Mouse (Mus musculus) liver, embryonic 15.5 days (tissue): ENCODE data around the gene Cdc14a. TPM values are rescaled to one million over a fixed set of nuclear protein-coding genes. Genes with fewer than 3 reads are reported as not detected.
A peak's percentile ranks its signal among the peaks of the same experiment; 100 is the strongest.

ENCODE experiments used
- ATAC-seq: fragments of 200-750 bp; cut with Nextera tagmentation; 2 replicates; pipeline ENCODE4 v1.8.0; 2017; ENCODE audit warnings: moderate number of reproducible peaks, mild to moderate bottlenecking, moderate library complexity; ENCODE audit not compliant: insufficient read depth
- H3K27ac ChIP-seq: fragments of 300-500 bp; sonication (generic); replicated peaks from 2 replicates; pipeline ENCODE4 v1.5.1; 2015; ENCODE audit warnings: mild to moderate bottlenecking, inconsistent platforms
- H3K27me3 ChIP-seq: fragments of 300-500 bp; sonication (generic); 2 replicates; pipeline ENCODE4 v1.6.1; 2015; ENCODE audit warnings: mild to moderate bottlenecking, inconsistent platforms
- H3K36me3 ChIP-seq: fragments of 300-500 bp; sonication (generic); replicated peaks from 2 replicates; pipeline ENCODE4 v1.6.1; 2015; ENCODE audit warnings: moderate library complexity, mild to moderate bottlenecking, inconsistent platforms
- H3K4me1 ChIP-seq: fragments of 300-500 bp; sonication (generic); replicated peaks from 2 replicates; pipeline ENCODE4 v1.6.1; 2015; ENCODE audit warnings: inconsistent platforms
- H3K4me2 ChIP-seq: fragments of 300-500 bp; sonication (generic); 2 replicates; pipeline ENCODE4 v1.6.1; 2015; ENCODE audit warnings: moderate library complexity, mild to moderate bottlenecking, inconsistent platforms
- H3K4me3 ChIP-seq: fragments of 300-500 bp; sonication (generic); replicated peaks from 2 replicates; pipeline ENCODE4 v1.5.1; 2015; ENCODE audit warnings: mild to moderate bottlenecking, inconsistent platforms
- H3K9ac ChIP-seq: fragments of 300-500 bp; sonication (generic); 2 replicates; pipeline ENCODE4 v1.6.1; 2015; ENCODE audit warnings: moderate library complexity, mild to moderate bottlenecking, inconsistent platforms
- H3K9me3 ChIP-seq: fragments of 300-500 bp; sonication (generic); replicated peaks from 2 replicates; pipeline ENCODE4 v1.6.1; 2016; ENCODE audit warnings: inconsistent platforms
- WGBS: fragments of 180-500 bp; shearing (Covaris S2); methylation state at CpG from one replicate; pipeline ENCODE4 v1.1.7; 2015; ENCODE audit warnings: mixed read lengths; ENCODE audit not compliant: insufficient replicate concordance; 5-methylcytosine and 5-hydroxymethylcytosine counted together
- polyA plus RNA-seq: library from polyadenylated mRNA; unstranded; fragments of >200 nt; fragmentation: Nextera tagmentation; extraction: Ambion mirVana; gene quantifications from 2 replicates; pipeline ENCODE4 v1.2.1, GENCODE M21; 2015

Gene Cdc14a
- polyA plus RNA-seq, 1 experiment from 2014 or later, result 2.1 TPM

DNA sequence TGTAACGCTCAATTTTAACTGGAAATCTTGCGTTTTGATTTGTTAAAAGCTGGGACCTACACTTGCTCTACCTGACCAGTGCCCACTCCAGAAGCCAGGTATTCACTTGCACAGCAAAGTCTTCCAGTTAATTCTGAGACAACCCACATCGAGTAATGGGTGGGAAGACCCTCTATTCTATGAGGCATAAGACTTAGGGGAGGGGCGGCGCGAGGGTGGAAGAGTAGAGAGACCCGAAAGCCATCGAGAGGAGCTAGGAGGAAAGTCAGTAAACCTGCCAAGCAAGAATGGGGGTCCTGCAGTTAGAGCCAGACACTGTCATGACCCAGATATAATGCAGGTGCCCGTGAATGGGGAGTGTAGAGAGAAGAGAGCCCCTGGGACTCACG lies 96.2 kb downstream of the Cdc14a start:
- Histone ChIP-seq H3K9me3 (no peaks in the 10 kb centered on the region), H3K4me1 (peaks cover 5% of the 10 kb centered on the region), H3K4me3 (no peak overlapping the region), H3K36me3 (0 out of 2 replicates have a peak, but pooled peaks cover 5% of the 10 kb centered on the region), H3K4me2 (no peak overlapping the region), H3K27me3 (no peaks in the 10 kb centered on the region), H3K27ac (no peak overlapping the region), H3K9ac (no peak overlapping the region)
- no peak for ATAC-seq
- 49% methylated on average over 10 of the region's 10 CpGs for WGBS

DNA sequence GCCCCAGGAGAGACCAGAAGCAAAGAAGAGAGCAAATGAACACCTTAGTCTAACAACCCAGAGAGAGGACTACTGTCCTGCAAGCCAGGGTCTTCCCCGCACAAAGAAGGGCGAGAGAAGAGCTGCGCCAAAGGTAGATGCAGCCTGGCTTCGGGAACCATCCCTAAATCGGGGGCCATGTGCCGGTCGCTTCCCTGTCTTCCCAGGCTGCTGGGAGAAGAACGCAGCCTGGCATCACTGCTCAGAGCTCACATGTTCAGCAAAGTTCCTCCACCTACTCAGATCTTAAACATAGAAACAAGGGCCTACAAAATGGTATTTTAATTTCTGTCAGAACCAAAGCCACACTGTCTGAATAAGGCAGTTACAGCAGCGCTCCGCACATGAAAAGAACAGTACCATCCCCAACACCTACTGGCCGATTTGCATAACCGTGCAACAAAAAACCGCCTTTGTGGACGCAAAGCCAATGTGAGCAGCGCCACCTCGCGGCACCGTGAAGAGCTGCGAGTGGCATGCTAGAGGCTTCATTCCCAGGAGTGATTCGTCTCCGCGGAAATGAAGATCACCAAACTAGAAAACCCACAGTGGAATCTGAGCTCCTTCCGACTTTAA lies 96.7 kb downstream of the Cdc14a start:
- ATAC-seq, result peak; percentile 39; the same call in 1 of the 2 replicates
- peak overlapping the region; percentile 48 for H3K4me2 ChIP-seq
- no peak overlapping the region for H3K27ac ChIP-seq
- no peak overlapping the region for H3K4me3 ChIP-seq
- peaks cover 5% of the 10 kb centered on the region for H3K4me1 ChIP-seq
- H3K9ac ChIP-seq, result no peak overlapping the region
- whole genome bisulfite sequencing, result 18% methylated on average over 23 of the region's 23 CpGs
- H3K27me3 ChIP-seq, result no peaks in the 10 kb centered on the region
- H3K9me3 ChIP-seq, result no peaks in the 10 kb centered on the region
- H3K36me3 ChIP-seq, result 0 out of 2 replicates have a peak, but pooled peaks cover 5% of the 10 kb centered on the region

GRCm38 (mm10) chr3:116325501-116325900 lies 98.3 kb downstream of the Cdc14a start:
- H3K9me3 ChIP-seq, result no peaks in the 10 kb centered on the region
- H3K4me3 ChIP-seq, result no peak overlapping the region
- no peak overlapping the region for H3K27ac ChIP-seq
- 66% methylated on average over 2 of the region's 2 CpGs for WGBS
- no peak for ATAC-seq
- H3K4me2 ChIP-seq, result no peak overlapping the region
- H3K9ac ChIP-seq, result no peak overlapping the region
- 0 out of 2 replicates have a peak, but pooled peaks cover 5% of the 10 kb centered on the region for H3K36me3 ChIP-seq
- no peaks in the 10 kb centered on the region for H3K27me3 ChIP-seq
- peaks cover 5% of the 10 kb centered on the region for H3K4me1 ChIP-seq

DNA sequence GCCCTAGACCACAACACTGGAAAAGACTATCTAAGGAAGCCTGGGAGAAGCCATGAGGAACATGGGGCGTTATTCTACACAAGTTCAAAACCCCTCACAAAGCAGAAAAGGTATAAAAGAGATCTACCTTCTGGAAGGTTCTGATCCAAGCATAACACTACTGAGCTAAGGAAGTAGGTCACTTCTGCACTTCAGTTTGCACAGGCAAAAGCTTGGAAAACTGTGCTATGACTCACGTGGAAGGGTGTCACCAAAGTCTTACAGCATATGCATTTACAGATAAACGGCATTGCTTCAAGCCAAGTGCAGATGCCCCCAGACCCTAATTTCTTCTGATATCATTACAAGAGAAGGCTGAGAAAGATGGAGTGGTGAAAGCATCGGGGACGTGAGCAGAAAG lies 104.1 kb downstream of the Cdc14a start:
- H3K4me1 ChIP-seq, result no peaks in the 10 kb centered on the region
- no peaks in the 10 kb centered on the region for H3K27me3 ChIP-seq
- H3K9me3 ChIP-seq, result no peaks in the 10 kb centered on the region
- no peak overlapping the region for H3K27ac ChIP-seq
- no peak for ATAC-seq
- H3K4me3 ChIP-seq, result no peak overlapping the region
- WGBS, result 71% methylated on average over 5 of the region's 5 CpGs
- H3K36me3 ChIP-seq, result no peaks in the 10 kb centered on the region
- H3K9ac ChIP-seq, result no peak overlapping the region
- H3K4me2 ChIP-seq, result no peak overlapping the region

GRCm38 (mm10) chr3:116311838-116312237 lies 112.0 kb downstream of the Cdc14a start:
- no peak overlapping the region for H3K27ac ChIP-seq
- H3K9me3 ChIP-seq, result no peaks in the 10 kb centered on the region
- peaks cover 27% of the 10 kb centered on the region for H3K4me1 ChIP-seq
- ATAC-seq, result no peak
- H3K36me3 ChIP-seq, result 0 out of 2 replicates have a peak, but pooled peaks cover 6% of the 10 kb centered on the region
- no peak overlapping the region for H3K9ac ChIP-seq
- H3K27me3 ChIP-seq, result no peaks in the 10 kb centered on the region
- WGBS, result 80% methylated on average over 4 of the region's 4 CpGs
- H3K4me2 ChIP-seq, result no peak overlapping the region
- H3K4me3 ChIP-seq, result no peak overlapping the region

DNA sequence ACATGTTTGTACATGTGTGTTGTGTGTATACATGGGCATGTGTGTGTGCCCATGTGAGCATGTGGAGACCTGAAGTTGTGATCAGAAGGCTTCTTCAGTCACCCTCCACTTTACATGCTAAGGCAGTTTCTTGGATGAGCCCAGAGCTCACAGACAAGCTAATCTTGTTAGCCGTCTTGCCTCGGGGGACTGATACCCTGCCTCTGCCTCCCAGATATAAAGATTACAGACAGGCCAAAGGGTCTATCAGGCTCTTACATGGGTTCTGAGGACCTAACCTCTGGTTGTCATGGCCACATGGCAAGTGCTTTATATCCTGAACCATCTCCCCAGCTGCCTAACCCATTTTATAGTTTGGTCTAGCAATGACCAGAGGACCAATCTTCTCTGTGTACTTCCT lies 112.7 kb downstream of the Cdc14a start:
- Histone ChIP-seq H3K27me3 (no peaks in the 10 kb centered on the region), H3K9me3 (no peaks in the 10 kb centered on the region), H3K9ac (no peak overlapping the region), H3K27ac (no peak overlapping the region), H3K4me3 (no peak overlapping the region), H3K4me1 (peaks cover 27% of the 10 kb centered on the region), H3K36me3 (0 out of 2 replicates have a peak, but pooled peaks cover 6% of the 10 kb centered on the region), H3K4me2 (no peak overlapping the region)
- 30% methylated on average over 2 of the region's 2 CpGs for WGBS
- ATAC-seq, result peak; percentile 83

DNA sequence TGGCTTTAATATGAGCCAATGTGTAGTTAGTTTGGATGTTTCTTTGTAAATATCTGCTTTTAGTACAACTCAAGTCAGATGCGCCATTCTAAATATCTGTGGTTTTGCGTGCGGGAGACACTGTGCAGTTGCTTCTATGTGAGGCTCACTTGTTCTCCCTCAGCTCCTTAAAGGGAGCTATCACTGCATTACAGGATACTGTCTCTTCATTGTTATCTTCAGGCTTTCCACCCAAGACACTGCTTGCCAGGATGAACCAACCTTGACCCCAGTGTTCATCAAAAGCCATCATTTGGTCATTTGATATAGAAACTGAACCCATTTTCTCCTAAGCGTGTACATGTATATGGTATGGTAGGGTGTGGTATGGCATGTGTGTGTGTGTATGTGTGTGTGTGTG lies 113.2 kb downstream of the Cdc14a start:
- H3K9me3 ChIP-seq, result no peaks in the 10 kb centered on the region
- WGBS, result 71% methylated on average over 4 of the region's 4 CpGs
- 0 out of 2 replicates have a peak, but pooled peaks cover 6% of the 10 kb centered on the region for H3K36me3 ChIP-seq
- H3K9ac ChIP-seq, result no peak overlapping the region
- no peaks in the 10 kb centered on the region for H3K27me3 ChIP-seq
- no peak overlapping the region for H3K27ac ChIP-seq
- H3K4me3 ChIP-seq, result no peak overlapping the region
- H3K4me2 ChIP-seq, result no peak overlapping the region
- peak; percentile 57 for ATAC-seq
- H3K4me1 ChIP-seq, result peaks cover 27% of the 10 kb centered on the region

GRCm38 (mm10) chr3:116310033-116310432 lies 113.8 kb downstream of the Cdc14a start:
- no peak for ATAC-seq
- Histone ChIP-seq H3K4me3 (no peak overlapping the region), H3K27ac (no peak overlapping the region), H3K27me3 (no peaks in the 10 kb centered on the region), H3K9me3 (no peaks in the 10 kb centered on the region), H3K9ac (no peak overlapping the region), H3K36me3 (0 out of 2 replicates have a peak, but pooled peaks cover 6% of the 10 kb centered on the region), H3K4me1 (peaks cover 27% of the 10 kb centered on the region), H3K4me2 (no peak overlapping the region)
- 85% methylated on average over 10 of the region's 10 CpGs for WGBS

DNA sequence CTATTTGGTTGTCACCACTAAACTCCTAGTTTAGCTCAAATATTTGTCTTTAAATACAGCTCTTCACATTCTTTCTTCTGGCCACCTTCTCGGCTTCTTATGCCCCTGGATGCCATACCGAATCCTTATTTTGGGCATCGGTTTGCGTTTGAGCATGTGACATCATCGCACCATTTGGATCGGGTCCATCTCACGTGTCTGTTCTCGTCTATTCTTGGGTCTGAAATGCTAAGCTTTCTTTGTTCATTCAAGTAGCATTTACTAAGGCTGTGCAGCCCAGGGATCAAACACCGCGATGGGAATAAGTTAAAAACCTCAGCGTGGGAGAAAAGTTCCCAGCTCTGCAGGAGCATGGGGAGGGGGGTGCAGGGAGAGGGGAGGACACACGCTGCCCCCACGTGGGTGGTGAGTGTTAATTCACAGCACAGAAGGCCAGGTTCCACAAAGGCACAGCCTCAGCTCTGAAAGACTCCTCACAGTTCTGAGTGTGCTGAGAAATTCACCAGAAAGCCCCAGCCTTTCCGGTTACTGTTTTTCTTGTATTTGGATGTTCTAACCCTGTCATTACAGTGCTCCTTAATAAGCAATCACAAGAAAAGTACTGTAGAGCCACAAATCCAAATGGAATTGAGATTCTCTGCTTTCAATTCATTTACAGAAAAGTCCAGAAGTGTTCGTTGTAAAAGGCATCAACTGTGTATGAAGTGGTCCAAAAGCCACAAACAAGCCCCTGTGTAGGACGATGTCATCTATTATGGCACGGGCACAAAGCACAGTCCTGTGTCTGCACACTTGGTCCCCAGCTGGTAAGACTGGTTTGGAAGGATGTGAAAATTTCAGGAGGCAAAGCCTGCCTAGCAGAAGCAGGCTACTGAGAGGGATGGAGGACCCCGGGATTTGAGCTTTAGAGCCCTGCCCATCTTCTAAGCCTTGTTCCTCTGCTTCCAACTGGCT lies 118.8 kb downstream of the Cdc14a start:
- no peak for ATAC-seq
- Histone ChIP-seq H3K27ac (no peak overlapping the region), H3K36me3 (no peaks in the 10 kb centered on the region), H3K4me2 (no peak overlapping the region), H3K4me3 (no peak overlapping the region), H3K4me1 (peaks cover 17% of the 10 kb centered on the region; the same call in 1 of the 2 replicates), H3K27me3 (no peaks in the 10 kb centered on the region), H3K9ac (no peak overlapping the region), H3K9me3 (no peaks in the 10 kb centered on the region)
- 78% methylated on average over 18 of the region's 18 CpGs for WGBS

DNA sequence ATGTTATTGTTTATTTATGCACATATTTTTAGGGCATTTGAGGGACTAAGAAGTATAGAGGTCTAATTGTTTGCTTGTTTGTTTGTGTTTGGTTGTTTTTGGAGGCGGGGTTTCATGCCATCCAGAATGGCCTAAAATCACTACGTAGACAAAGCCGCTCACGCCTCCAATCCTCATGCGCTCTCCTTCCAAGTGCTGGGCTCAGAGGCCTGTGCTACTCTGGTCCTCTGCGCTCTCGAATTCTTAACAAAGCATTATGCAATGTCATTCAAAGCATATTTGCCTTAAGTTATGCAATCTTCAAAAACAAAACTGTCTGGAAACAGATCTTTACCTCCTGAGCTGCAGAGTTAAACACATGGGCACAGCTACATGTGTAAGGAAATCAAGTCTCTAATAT lies 121.3 kb downstream of the Cdc14a start:
- Histone ChIP-seq H3K27me3 (no peaks in the 10 kb centered on the region), H3K9me3 (no peaks in the 10 kb centered on the region), H3K4me2 (no peak overlapping the region), H3K9ac (no peak overlapping the region), H3K4me1 (0 out of 2 replicates have a peak, but pooled peaks cover 7% of the 10 kb centered on the region), H3K36me3 (no peaks in the 10 kb centered on the region), H3K4me3 (no peak overlapping the region), H3K27ac (no peak overlapping the region)
- no peak for ATAC-seq
- 77% methylated on average over 7 of the region's 7 CpGs for WGBS

DNA sequence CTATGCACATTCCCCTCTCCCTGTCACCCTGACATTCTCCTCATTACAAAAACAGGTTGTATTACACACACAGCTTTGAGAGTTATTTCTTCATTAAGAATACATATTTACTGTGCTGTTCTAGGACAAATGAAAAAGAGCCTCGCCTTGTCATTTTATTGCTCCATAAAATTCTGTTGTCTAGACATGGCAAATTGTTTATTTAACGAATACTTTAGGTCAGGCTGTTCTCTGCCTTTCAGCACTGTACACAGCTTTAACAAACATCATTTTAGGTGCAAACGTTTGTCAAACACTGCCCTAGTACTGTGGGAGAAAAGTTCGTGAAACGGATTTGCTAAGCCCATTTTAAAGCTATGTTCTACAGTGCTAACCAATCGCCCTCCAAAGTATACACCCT lies 122.1 kb downstream of the Cdc14a start:
- peak; percentile 34; the same call in 1 of the 2 replicates for ATAC-seq
- WGBS, result 65% methylated on average over 6 of the region's 6 CpGs

More for the DNA sequence above, 122.1 kb downstream of the Cdc14a start:
- Histone ChIP-seq H3K9ac (no peak overlapping the region), H3K4me3 (no peak overlapping the region), H3K27ac (no peak overlapping the region), H3K4me1 (0 out of 2 replicates have a peak, but pooled peaks cover 7% of the 10 kb centered on the region), H3K9me3 (no peaks in the 10 kb centered on the region), H3K27me3 (no peaks in the 10 kb centered on the region), H3K4me2 (no peak overlapping the region), H3K36me3 (no peaks in the 10 kb centered on the region)
